Mouse (Mus musculus) cerebellum, adult 2 months (tissue): Measurements from ENCODE around the gene Hspbp1.

Source experiments
- CTCF ChIP-seq: fragments of 200-500 bp; IDR thresholded peaks from 2 replicates; pipeline ENCODE4 v1.5.1; 2011; ENCODE audit warnings: low read depth, mild to moderate bottlenecking, control low read depth, low read length, moderate library complexity, borderline replicate concordance; ENCODE audit not compliant: insufficient read depth
- POLR2A ChIP-seq: fragments of 200-500 bp; IDR thresholded peaks from 2 replicates; pipeline ENCODE4 v1.6.1; 2011; ENCODE audit warnings: low read length, control low read depth, borderline replicate concordance; ENCODE audit not compliant: insufficient read depth

DNA sequence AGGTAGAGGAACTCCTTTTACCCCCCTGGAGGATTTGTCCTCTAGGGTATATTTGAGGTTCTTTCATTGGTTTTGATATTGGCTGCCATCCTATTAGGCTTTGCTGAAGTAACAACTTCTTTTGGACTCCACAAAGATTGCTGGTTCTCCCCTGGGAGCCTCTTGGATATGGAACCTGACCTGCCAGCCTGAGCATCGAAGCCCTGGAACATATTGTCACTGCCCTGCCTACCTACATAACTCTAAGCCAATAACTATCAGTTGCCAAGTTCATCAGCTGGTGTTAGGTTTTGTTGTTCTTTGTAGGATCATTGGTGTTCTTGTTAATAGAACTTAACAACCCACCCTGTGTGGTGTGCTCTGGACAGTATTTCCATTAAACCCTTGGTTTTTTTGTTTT, 71.9 kb downstream of the Hspbp1 start:
- TF ChIP-seq CTCF (no peak), POLR2A (no peak)
